Mouse (Mus musculus): ENCODE measurements around the gene Mtap. TPM values are rescaled to one million over a fixed set of nuclear protein-coding genes. Genes with fewer than 3 reads are reported as not detected.
A peak's percentile ranks its signal among the peaks of the same experiment; 100 is the strongest.

Mtap gene
- polyA plus RNA-seq, 1 experiment from 2014 or later: 82.3 TPM

GRCm38 (mm10) chr4:89128080-89128936 is 8.6 kb upstream of the Mtap start:
- no peaks in the 10 kb centered on the region for H3K27me3 ChIP-seq (ENCODE audit: control insufficient read depth, insufficient read depth, low read length)
- H3K4me3 ChIP-seq (ENCODE audit: low read depth, low read length): no peak overlapping the region
- H3K4me2 ChIP-seq (ENCODE audit: low read depth): no peak overlapping the region
- H3K36me3 ChIP-seq (ENCODE audit: control insufficient read depth, insufficient read depth, low read length): no peaks in the 10 kb centered on the region
- ATAC-seq (ENCODE audit: insufficient read depth, low FRiP score, low TSS enrichment) (peak; percentile 38; the same call in 1 of the 2 replicates), DNase-seq (ENCODE audit: low spot score) (peak; percentile 65)
- H3K27ac ChIP-seq (ENCODE audit: low read depth, low read length): no peak overlapping the region
- 24% methylated on average over 20 of the region's 20 CpGs for WGBS
- H3K4me1 ChIP-seq (ENCODE audit: control insufficient read depth, insufficient read depth, low read length): 0 out of 2 replicates have a peak, but pooled peaks cover 2% of the 10 kb centered on the region
- H3K9me3 ChIP-seq (ENCODE audit: control insufficient read depth, low read length): no peaks in the 10 kb centered on the region
- H3K9ac ChIP-seq (ENCODE audit: low read length): no peak overlapping the region

DNA sequence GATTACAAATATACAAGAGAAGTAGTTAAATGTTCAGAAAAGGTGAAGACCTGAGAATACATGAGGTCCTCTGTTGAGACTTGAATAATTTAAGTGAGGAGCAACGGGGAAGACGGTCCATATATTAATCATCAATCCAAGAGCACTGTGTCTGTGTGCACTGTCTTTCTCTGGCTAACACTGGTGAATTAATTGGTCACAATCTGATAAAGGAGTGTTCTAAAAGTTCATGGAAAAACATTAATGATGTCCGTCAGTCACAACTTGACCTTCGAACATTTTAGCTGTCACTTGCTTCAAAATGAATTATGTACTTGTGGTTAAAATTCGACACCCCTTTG is 8.0 kb upstream of the Mtap start:
- no peak for DNase-seq (ENCODE audit: low spot score)
- Histone ChIP-seq H3K27me3 (ENCODE audit: control insufficient read depth, insufficient read depth, low read length) (no peaks in the 10 kb centered on the region), H3K27ac (ENCODE audit: low read depth, low read length) (no peak overlapping the region), H3K4me1 (ENCODE audit: control insufficient read depth, insufficient read depth, low read length) (0 out of 2 replicates have a peak, but pooled peaks cover 2% of the 10 kb centered on the region), H3K9me3 (ENCODE audit: control insufficient read depth, low read length) (no peaks in the 10 kb centered on the region), H3K4me3 (ENCODE audit: low read depth, low read length) (no peak overlapping the region), H3K9ac (ENCODE audit: low read length) (no peak overlapping the region), H3K36me3 (ENCODE audit: control insufficient read depth, insufficient read depth, low read length) (no peaks in the 10 kb centered on the region), H3K4me2 (ENCODE audit: low read depth) (no peak overlapping the region)
- 73% methylated on average over 5 of the region's 5 CpGs for WGBS
- ATAC-seq (ENCODE audit: insufficient read depth, low FRiP score, low TSS enrichment): no peak

DNA sequence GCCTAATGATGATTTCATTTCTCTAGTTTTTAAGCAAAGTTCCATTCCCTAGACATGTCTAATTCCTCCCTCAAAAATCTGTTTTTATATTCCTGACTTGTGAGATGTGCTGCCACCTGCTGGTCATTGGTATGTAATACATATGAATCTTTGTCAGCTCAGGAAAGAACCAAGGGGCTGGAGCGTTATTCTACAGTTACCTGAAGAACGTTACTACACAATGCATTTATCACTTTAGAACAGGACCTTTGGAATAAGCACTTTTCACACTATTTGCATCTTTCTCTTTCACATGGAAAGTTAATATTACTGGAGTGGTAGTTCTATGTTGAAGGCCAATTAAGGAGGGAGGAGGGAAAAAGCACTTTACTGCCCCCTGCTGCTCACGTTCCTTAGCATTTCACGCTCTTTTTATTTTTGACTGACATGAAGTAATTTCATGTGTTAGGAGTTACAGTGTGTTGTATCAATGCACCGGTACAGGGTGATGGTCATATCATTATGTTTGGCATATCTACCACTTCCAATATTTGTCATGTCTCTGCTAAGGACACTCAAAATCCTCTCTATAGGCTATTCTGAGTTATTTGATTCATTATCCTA is 7.5 kb upstream of the Mtap start:
- H3K36me3 ChIP-seq (ENCODE audit: control insufficient read depth, insufficient read depth, low read length): no peaks in the 10 kb centered on the region
- no peaks in the 10 kb centered on the region for H3K27me3 ChIP-seq (ENCODE audit: control insufficient read depth, insufficient read depth, low read length)
- H3K9me3 ChIP-seq (ENCODE audit: control insufficient read depth, low read length): no peaks in the 10 kb centered on the region
- DNase-seq (ENCODE audit: low spot score): peak; percentile 77
- ATAC-seq (ENCODE audit: insufficient read depth, low FRiP score, low TSS enrichment): peak; percentile 56
- no peak overlapping the region for H3K4me3 ChIP-seq (ENCODE audit: low read depth, low read length)
- WGBS: 7% methylated on average over 5 of the region's 5 CpGs
- H3K4me2 ChIP-seq (ENCODE audit: low read depth): no peak overlapping the region
- 0 out of 2 replicates have a peak, but pooled peaks cover 2% of the 10 kb centered on the region for H3K4me1 ChIP-seq (ENCODE audit: control insufficient read depth, insufficient read depth, low read length)
- no peak overlapping the region for H3K9ac ChIP-seq (ENCODE audit: low read length)
- no peak overlapping the region for H3K27ac ChIP-seq (ENCODE audit: low read depth, low read length)

DNA sequence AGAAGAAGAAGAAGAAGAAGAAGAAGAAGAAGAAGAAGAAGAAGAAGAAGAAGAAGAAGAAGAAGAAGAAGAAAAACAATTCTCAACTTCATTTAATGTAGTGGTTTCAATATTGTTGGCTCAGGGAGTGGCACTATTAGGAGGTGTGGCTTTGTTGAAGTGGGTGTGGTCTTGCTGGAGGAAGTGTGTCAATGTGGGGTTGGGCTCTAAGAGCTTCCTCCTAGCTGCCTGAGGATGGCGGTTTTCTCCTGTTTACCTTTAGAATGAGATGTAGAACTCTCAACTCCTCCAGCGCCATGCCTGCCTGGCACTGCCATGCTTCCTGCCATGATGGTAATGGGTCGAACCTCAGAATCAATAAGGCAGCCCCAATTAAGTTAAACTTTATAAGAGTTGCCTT is 5.1 kb upstream of the Mtap start:
- Histone ChIP-seq H3K9ac (ENCODE audit: low read length) (no peak overlapping the region), H3K36me3 (ENCODE audit: control insufficient read depth, insufficient read depth, low read length) (no peaks in the 10 kb centered on the region), H3K4me3 (ENCODE audit: low read depth, low read length) (no peak overlapping the region), H3K9me3 (ENCODE audit: control insufficient read depth, low read length) (no peaks in the 10 kb centered on the region), H3K4me1 (ENCODE audit: control insufficient read depth, insufficient read depth, low read length) (peaks cover 2% of the 10 kb centered on the region; the same call in 1 of the 2 replicates), H3K4me2 (ENCODE audit: low read depth) (no peak overlapping the region), H3K27me3 (ENCODE audit: control insufficient read depth, insufficient read depth, low read length) (no peaks in the 10 kb centered on the region), H3K27ac (ENCODE audit: low read depth, low read length) (no peak overlapping the region)
- no peak for DNase-seq (ENCODE audit: low spot score)
- 88% methylated on average over 3 of the region's 3 CpGs for WGBS
- no peak for ATAC-seq (ENCODE audit: insufficient read depth, low FRiP score, low TSS enrichment)

GRCm38 (mm10) chr4:89136356-89136755 is 566 bp upstream of the Mtap start:
- DNase-seq (ENCODE audit: low spot score) (no peak), ATAC-seq (ENCODE audit: insufficient read depth, low FRiP score, low TSS enrichment) (no peak)
- Histone ChIP-seq H3K9ac (ENCODE audit: low read length) (no peak overlapping the region; the same call in 1 of the 2 replicates), H3K27me3 (ENCODE audit: control insufficient read depth, insufficient read depth, low read length) (no peaks in the 10 kb centered on the region), H3K4me3 (ENCODE audit: low read depth, low read length) (peak overlapping the region; percentile 92; the same call in 1 of the 2 replicates), H3K4me1 (ENCODE audit: control insufficient read depth, insufficient read depth, low read length) (peaks cover 10% of the 10 kb centered on the region; the same call in 1 of the 2 replicates), H3K9me3 (ENCODE audit: control insufficient read depth, low read length) (no peaks in the 10 kb centered on the region), H3K27ac (ENCODE audit: low read depth, low read length) (no peak overlapping the region), H3K36me3 (ENCODE audit: control insufficient read depth, insufficient read depth, low read length) (no peaks in the 10 kb centered on the region), H3K4me2 (ENCODE audit: low read depth) (peak overlapping the region; percentile 62)
- WGBS: 28% methylated on average over 3 of the region's 3 CpGs

DNA sequence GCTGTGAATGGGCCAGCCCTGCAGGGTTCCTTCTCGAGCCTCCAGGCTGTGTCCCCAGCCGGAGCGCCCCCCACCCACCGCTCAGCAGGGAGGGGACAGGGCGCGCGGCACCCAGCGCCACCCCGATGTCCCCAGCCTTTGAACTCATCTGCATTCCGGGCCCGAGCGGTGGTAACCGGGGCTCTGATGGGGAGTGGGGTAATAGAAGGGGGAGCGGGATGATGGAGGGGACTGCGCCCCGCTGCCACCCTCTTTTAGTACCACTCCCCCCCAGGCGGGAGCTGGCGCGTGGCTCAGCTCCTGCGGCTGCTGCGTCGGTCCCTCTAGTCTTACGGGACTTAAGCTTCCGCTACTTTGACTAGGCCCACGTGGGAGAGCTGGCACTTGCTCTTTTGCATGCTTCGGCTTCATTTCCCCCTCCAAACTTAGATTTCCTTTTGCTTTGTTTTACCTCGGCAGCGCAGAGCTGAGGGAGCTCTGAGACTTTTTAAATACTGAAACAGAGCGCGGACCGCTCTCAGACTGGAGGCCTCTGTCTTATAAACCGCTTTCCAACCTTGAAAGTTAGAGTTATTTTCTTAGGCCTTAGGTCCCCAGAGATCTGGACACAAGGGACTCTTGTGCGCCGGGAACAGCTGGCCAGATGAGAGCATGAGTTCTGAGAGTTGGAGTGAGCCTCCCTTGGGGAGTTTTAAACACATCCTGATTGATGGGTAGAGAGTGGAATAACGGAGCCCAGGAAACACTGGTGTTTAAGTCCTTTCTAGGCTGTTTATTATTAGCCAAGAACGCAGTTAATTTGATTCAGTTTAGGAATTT is 829 bp downstream of the Mtap start:
- H3K4me1 ChIP-seq (ENCODE audit: control insufficient read depth, insufficient read depth, low read length): peaks cover 10% of the 10 kb centered on the region; the same call in 1 of the 2 replicates
- H3K9ac ChIP-seq (ENCODE audit: low read length): peak overlapping the region; percentile 89
- ATAC-seq (ENCODE audit: insufficient read depth, low FRiP score, low TSS enrichment) (peak; percentile 80), DNase-seq (ENCODE audit: low spot score) (peak; percentile 65)
- no peaks in the 10 kb centered on the region for H3K27me3 ChIP-seq (ENCODE audit: control insufficient read depth, insufficient read depth, low read length)
- H3K4me2 ChIP-seq (ENCODE audit: low read depth): peak overlapping the region; percentile 62
- H3K4me3 ChIP-seq (ENCODE audit: low read depth, low read length): peak overlapping the region; percentile 92
- H3K27ac ChIP-seq (ENCODE audit: low read depth, low read length): peak overlapping the region; percentile 53
- 0% methylated on average over 33 of the region's 36 CpGs for WGBS
- H3K9me3 ChIP-seq (ENCODE audit: control insufficient read depth, low read length): no peaks in the 10 kb centered on the region
- no peaks in the 10 kb centered on the region for H3K36me3 ChIP-seq (ENCODE audit: control insufficient read depth, insufficient read depth, low read length)

GRCm38 (mm10) chr4:89138361-89138651 is 1.4 kb downstream of the Mtap start:
- DNase-seq (ENCODE audit: low spot score) (no peak), ATAC-seq (ENCODE audit: insufficient read depth, low FRiP score, low TSS enrichment) (no peak)
- no peaks in the 10 kb centered on the region for H3K27me3 ChIP-seq (ENCODE audit: control insufficient read depth, insufficient read depth, low read length)
- no peak overlapping the region for H3K27ac ChIP-seq (ENCODE audit: low read depth, low read length)
- H3K4me3 ChIP-seq (ENCODE audit: low read depth, low read length): peak overlapping the region; percentile 92
- no peaks in the 10 kb centered on the region for H3K9me3 ChIP-seq (ENCODE audit: control insufficient read depth, low read length)
- peak overlapping the region; percentile 62 for H3K4me2 ChIP-seq (ENCODE audit: low read depth)
- H3K36me3 ChIP-seq (ENCODE audit: control insufficient read depth, insufficient read depth, low read length): no peaks in the 10 kb centered on the region
- H3K4me1 ChIP-seq (ENCODE audit: control insufficient read depth, insufficient read depth, low read length): peaks cover 10% of the 10 kb centered on the region; the same call in 1 of the 2 replicates
- H3K9ac ChIP-seq (ENCODE audit: low read length): peak overlapping the region; percentile 89
- 14% methylated on average over 4 of the region's 4 CpGs for WGBS

DNA sequence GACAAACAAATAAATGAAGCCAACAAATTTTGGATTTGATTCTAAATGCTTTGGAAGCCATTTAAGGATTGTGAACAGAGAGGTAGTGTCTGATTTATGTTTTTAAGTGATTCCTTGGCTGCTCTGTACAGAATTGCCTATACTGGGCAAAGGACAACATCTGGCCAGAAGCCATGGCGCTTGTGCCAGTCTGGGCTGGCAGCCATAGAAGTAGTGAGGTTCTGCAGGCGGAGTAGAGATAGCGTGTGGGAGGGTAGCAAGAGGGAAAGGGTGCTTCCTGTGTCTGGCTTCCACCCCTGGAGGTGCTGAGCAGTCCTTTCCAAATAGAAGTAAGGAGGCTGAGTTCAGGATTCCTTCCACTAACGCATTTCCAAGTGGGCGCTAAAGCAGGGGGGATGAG is 3.9 kb downstream of the Mtap start:
- no peaks in the 10 kb centered on the region for H3K27me3 ChIP-seq (ENCODE audit: control insufficient read depth, insufficient read depth, low read length)
- ATAC-seq (ENCODE audit: insufficient read depth, low FRiP score, low TSS enrichment): no peak
- H3K36me3 ChIP-seq (ENCODE audit: control insufficient read depth, insufficient read depth, low read length): no peaks in the 10 kb centered on the region; the same call in 1 of the 2 replicates
- H3K9ac ChIP-seq (ENCODE audit: low read length): no peak overlapping the region
- H3K27ac ChIP-seq (ENCODE audit: low read depth, low read length): no peak overlapping the region
- no peak overlapping the region for H3K4me3 ChIP-seq (ENCODE audit: low read depth, low read length)
- H3K4me1 ChIP-seq (ENCODE audit: control insufficient read depth, insufficient read depth, low read length): peaks cover 10% of the 10 kb centered on the region; the same call in 1 of the 2 replicates
- no peak for DNase-seq (ENCODE audit: low spot score)
- no peak overlapping the region for H3K4me2 ChIP-seq (ENCODE audit: low read depth)
- WGBS: 81% methylated on average over 5 of the region's 5 CpGs
- H3K9me3 ChIP-seq (ENCODE audit: control insufficient read depth, low read length): no peaks in the 10 kb centered on the region

Data from neural tube, embryonic 11.5 days (tissue).